Mouse (Mus musculus) MEL (cell line): ENCODE results near the gene Timm13. TPM values are rescaled to one million over a fixed set of nuclear protein-coding genes. Genes with fewer than 3 reads are reported as not detected.

ENCODE experiments used
- DNase-seq: peaks from one replicate; pipeline ENCODE4 v3.0.0; 2011; ENCODE audit warnings: low read depth, low spot score
- H3K27ac ChIP-seq: 2 replicates; pipeline ENCODE4 v1.5.1; 2012; ENCODE audit warnings: low read depth, mild to moderate bottlenecking, control low read depth, low read length, moderate library complexity; ENCODE audit not compliant: control insufficient read depth
- H3K27me3 ChIP-seq, 2 experiments: fragments of 150-350 bp in 1 of 2; sonication (generic) in 1 of 2; 2 replicates each; pipeline ENCODE4 v1.6.1; 2012; ENCODE audit warnings: low read length in 2 of 2, mild to moderate bottlenecking in 2 of 2, improper control_type of control experiment in 1 of 2, moderate library complexity in 1 of 2; ENCODE audit not compliant: insufficient read depth in 2 of 2, control insufficient read depth in 1 of 2
- H3K36me3 ChIP-seq, 2 experiments: 2 replicates each; pipeline ENCODE4 v1.6.1; 2012 to 2014; ENCODE audit warnings: low read length in 2 of 2, improper control_type of control experiment in 1 of 2, inconsistent platforms in 1 of 2, mild to moderate bottlenecking in 1 of 2; ENCODE audit not compliant: insufficient read depth in 2 of 2, control insufficient read depth in 1 of 2
- H3K4me1 ChIP-seq, 2 experiments: fragments of 150-350 bp in 1 of 2; sonication (generic) in 1 of 2; 2 replicates each; pipeline ENCODE4 v1.6.1; 2012; ENCODE audit warnings: low read length in 2 of 2, improper control_type of control experiment in 1 of 2, mild to moderate bottlenecking in 1 of 2; ENCODE audit not compliant: insufficient read depth in 2 of 2, control insufficient read depth in 1 of 2
- H3K4me3 ChIP-seq, 2 experiments: fragments of 150-350 bp in 1 of 2; sonication (generic) in 1 of 2; 2 replicates each; pipeline ENCODE4 v1.5.1; 2012; ENCODE audit warnings: low read depth in 2 of 2, low read length in 2 of 2, mild to moderate bottlenecking in 2 of 2, moderate library complexity in 2 of 2, control low read depth in 1 of 2, improper control_type of control experiment in 1 of 2; ENCODE audit not compliant: control insufficient read depth in 1 of 2, insufficient read depth in 1 of 2
- H3K79me2 ChIP-seq: 2 replicates; pipeline ENCODE4 v1.6.1; 2012; ENCODE audit warnings: mild to moderate bottlenecking, low read length, moderate library complexity; ENCODE audit not compliant: control insufficient read depth, poor library complexity, insufficient read depth
- H3K9ac ChIP-seq: 2 replicates; pipeline ENCODE4 v1.6.1; 2012; ENCODE audit warnings: low read depth, mild to moderate bottlenecking, control low read depth, low read length, moderate library complexity; ENCODE audit not compliant: control insufficient read depth, poor library complexity, severe bottlenecking
- H3K9me3 ChIP-seq: fragments of 150-350 bp; sonication (generic); replicated peaks from 2 replicates; pipeline ENCODE4 v1.6.1; 2012; ENCODE audit warnings: mild to moderate bottlenecking, low read length, improper control_type of control experiment, moderate library complexity; ENCODE audit not compliant: insufficient read depth
- CHD2 ChIP-seq: IDR thresholded peaks from 2 replicates; pipeline ENCODE4 v1.6.1; 2011; ENCODE audit warnings: low read length, improper control_type of control experiment
- E2F4 ChIP-seq: IDR thresholded peaks from 2 replicates; pipeline ENCODE4 v1.6.1; 2011; ENCODE audit warnings: low read depth, low read length, improper control_type of control experiment, borderline replicate concordance
- ELF1 ChIP-seq: IDR thresholded peaks from 2 replicates; pipeline ENCODE4 v1.6.1; 2014; ENCODE audit warnings: low read depth, mild to moderate bottlenecking, inconsistent platforms, low read length, improper control_type of control experiment, moderate library complexity
- EP300 ChIP-seq, 2 experiments: IDR thresholded peaks; 2 replicates each; pipeline ENCODE4 v1.6.1; 2011; ENCODE audit warnings: improper control_type of control experiment in 2 of 2, low read length in 2 of 2, low read depth in 1 of 2, mild to moderate bottlenecking in 1 of 2
- ETS1 ChIP-seq: IDR thresholded peaks from 2 replicates; pipeline ENCODE4 v1.6.1; 2012; ENCODE audit warnings: low read depth, mild to moderate bottlenecking, inconsistent platforms, low read length, improper control_type of control experiment, moderate library complexity
- JUND ChIP-seq: IDR thresholded peaks from 2 replicates; pipeline ENCODE4 v1.6.1; 2011; ENCODE audit warnings: low read depth, mild to moderate bottlenecking, improper control_type of control experiment, low read length
- MAX ChIP-seq: IDR thresholded peaks from 2 replicates; pipeline ENCODE4 v1.6.1; 2011; ENCODE audit warnings: low read length, improper control_type of control experiment
- MAZ ChIP-seq: IDR thresholded peaks from 2 replicates; pipeline ENCODE4 v1.6.1; 2012; ENCODE audit warnings: low read depth, mild to moderate bottlenecking, inconsistent platforms, low read length, improper control_type of control experiment
- MEF2A ChIP-seq: IDR thresholded peaks from 2 replicates; pipeline ENCODE4 v1.6.1; 2014; ENCODE audit warnings: low read depth, mild to moderate bottlenecking, inconsistent platforms, low read length, improper control_type of control experiment; ENCODE audit not compliant: poor library complexity, insufficient replicate concordance, severe bottlenecking; ENCODE audit errors: extremely low read depth
- MYB ChIP-seq: IDR thresholded peaks from 2 replicates; pipeline ENCODE4 v1.6.1; 2011; ENCODE audit warnings: mild to moderate bottlenecking, low read depth, low read length, improper control_type of control experiment
- NRF1 ChIP-seq: IDR thresholded peaks from 2 replicates; pipeline ENCODE4 v1.6.1; 2014; ENCODE audit warnings: low read depth, mild to moderate bottlenecking, inconsistent platforms, low read length, improper control_type of control experiment, moderate library complexity; ENCODE audit not compliant: poor library complexity, insufficient read depth, severe bottlenecking
- POLR2A ChIP-seq, 2 experiments: IDR thresholded peaks; 2 replicates each; pipeline ENCODE4 v1.6.1; 2011 to 2012; ENCODE audit warnings: low read length in 2 of 2, mild to moderate bottlenecking in 2 of 2, control low read depth in 1 of 2, improper control_type of control experiment in 1 of 2, low read depth in 1 of 2, moderate library complexity in 1 of 2; ENCODE audit not compliant: control insufficient read depth in 1 of 2, insufficient read depth in 1 of 2, poor library complexity in 1 of 2
- POLR2AphosphoS2 ChIP-seq: IDR thresholded peaks from 2 replicates; pipeline ENCODE4 v1.6.1; 2011; ENCODE audit warnings: low read length, improper control_type of control experiment
- RAD21 ChIP-seq: IDR thresholded peaks from 2 replicates; pipeline ENCODE4 v1.6.1; 2011; ENCODE audit warnings: mild to moderate bottlenecking, low read depth, low read length, improper control_type of control experiment
- SIN3A ChIP-seq: IDR thresholded peaks from 2 replicates; pipeline ENCODE4 v1.6.1; 2012; ENCODE audit warnings: low read length, improper control_type of control experiment, inconsistent platforms
- SMC3 ChIP-seq: IDR thresholded peaks from 2 replicates; pipeline ENCODE4 v1.6.1; 2011; ENCODE audit warnings: low read depth, low read length, improper control_type of control experiment
- TAL1 ChIP-seq: IDR thresholded peaks from 2 replicates; pipeline ENCODE4 v1.6.1; 2012; ENCODE audit warnings: mild to moderate bottlenecking, inconsistent platforms, low read length, moderate library complexity, mixed read lengths
- TCF12 ChIP-seq: IDR thresholded peaks from 2 replicates; pipeline ENCODE4 v1.6.1; 2014; ENCODE audit warnings: low read depth, mild to moderate bottlenecking, inconsistent platforms, low read length, improper control_type of control experiment, moderate library complexity
- UBTF ChIP-seq: IDR thresholded peaks from 2 replicates; pipeline ENCODE4 v1.6.1; 2012; ENCODE audit warnings: low read depth, mild to moderate bottlenecking, inconsistent platforms, low read length, improper control_type of control experiment, moderate library complexity, borderline replicate concordance; ENCODE audit not compliant: insufficient read depth
- USF2 ChIP-seq, 2 experiments: IDR thresholded peaks; 2 replicates each; pipeline ENCODE4 v1.6.1; 2011 to 2012; ENCODE audit warnings: improper control_type of control experiment in 2 of 2, low read length in 2 of 2, borderline replicate concordance in 1 of 2, inconsistent platforms in 1 of 2, low read depth in 1 of 2, mild to moderate bottlenecking in 1 of 2; ENCODE audit not compliant: insufficient read depth in 1 of 2
- ZC3H11A ChIP-seq: IDR thresholded peaks from 2 replicates; pipeline ENCODE4 v1.6.1; 2012; ENCODE audit warnings: low read depth, mild to moderate bottlenecking, inconsistent platforms, low read length, improper control_type of control experiment
- ZMIZ1 ChIP-seq: IDR thresholded peaks from 2 replicates; pipeline ENCODE4 v1.6.1; 2012; ENCODE audit warnings: low read depth, mild to moderate bottlenecking, inconsistent platforms, low read length, improper control_type of control experiment, moderate library complexity
- ZNF384 ChIP-seq: IDR thresholded peaks from 2 replicates; pipeline ENCODE4 v1.6.1; 2012; ENCODE audit warnings: low read depth, mild to moderate bottlenecking, inconsistent platforms, low read length, improper control_type of control experiment
- polyA plus RNA-seq, 2 experiments: library from polyadenylated mRNA; stranded (reverse) in 1 of 2; unstranded in 1 of 2; fragments of >175 nt in 1 of 2; fragments of >200 nt in 1 of 2; gene quantifications; 2 replicates each; pipeline versions ENCODE4 v1.2.1 to v1.2.4; 2012; ENCODE audit warnings: low replicate concordance in 2 of 2, low read depth in 1 of 2; ENCODE audit not compliant: insufficient read length in 2 of 2, insufficient read depth in 1 of 2, missing spikeins in 1 of 2
- total RNA-seq: library from RNA; depleted of rRNA; stranded (reverse); fragments of 300-350 nt; gene quantifications from 2 replicates; pipeline ENCODE4 v1.2.3, GENCODE M21; 2012

The Timm13 gene
- total and polyA plus RNA-seq, 3 experiments = 329 to 645 (median 349) TPM

GRCm38 (mm10) chr10:80895697-80896096, 5.1 kb downstream of the Timm13 start:
- no peaks in the 10 kb centered on the region for H3K27me3 ChIP-seq
- peaks cover 17% of the 10 kb centered on the region for H3K79me2 ChIP-seq
- H3K4me3 ChIP-seq = no peak overlapping the region
- H3K9ac ChIP-seq = no peak overlapping the region
- no peaks in the 10 kb centered on the region for H3K9me3 ChIP-seq
- H3K27ac ChIP-seq = no peak overlapping the region
- TF ChIP-seq CHD2 = no peak
- no peak for TF ChIP-seq JUND
- TF ChIP-seq MAX = no peak
- TF ChIP-seq ZMIZ1 = no peak
- no peak for TF ChIP-seq UBTF
- no peak for TF ChIP-seq SIN3A
- no peak for TF ChIP-seq ZNF384
- no peak for TF ChIP-seq NRF1
- TF ChIP-seq MYB = no peak
- TF ChIP-seq EP300 (IDR thresholded peaks at IDR 0.05; ENCODE audit: low read depth in 1 of 2, low read length in 2 of 2) = no peak
- TF ChIP-seq ELF1 = no peak
- TF ChIP-seq POLR2A (IDR thresholded peaks at IDR 0.05; ENCODE audit: control insufficient read depth in 1 of 2, insufficient read depth in 1 of 2, low read depth in 1 of 2, low read length in 2 of 2, poor library complexity in 1 of 2) = no peak
- no peak for TF ChIP-seq MEF2A
- TF ChIP-seq TAL1 = no peak
- no peak for TF ChIP-seq TCF12
- TF ChIP-seq USF2 (IDR thresholded peaks at IDR 0.05; ENCODE audit: borderline replicate concordance in 1 of 2, insufficient read depth in 1 of 2, low read depth in 1 of 2, low read length in 2 of 2) = no peak
- no peak for TF ChIP-seq RAD21
- TF ChIP-seq POLR2AphosphoS2 = no peak
- TF ChIP-seq MAZ = no peak
- no peak for TF ChIP-seq ETS1
- peaks cover 0 to 5% of the 10 kb centered on the region in 2 experiments; a peak in 2 of 4 replicates for H3K36me3 ChIP-seq
- DNase-seq = no peak
- H3K4me1 ChIP-seq = peaks cover 0 to 8% of the 10 kb centered on the region in 2 experiments; a peak in 2 of 4 replicates

GRCm38 (mm10) chr10:80895100-80895499, 5.7 kb downstream of the Timm13 start:
- Histone ChIP-seq H3K4me1 (peaks cover 0 to 8% of the 10 kb centered on the region in 2 experiments; a peak in 2 of 4 replicates), H3K36me3 (peaks cover 0 to 5% of the 10 kb centered on the region in 2 experiments; a peak in 2 of 4 replicates), H3K9me3 (no peaks in the 10 kb centered on the region), H3K79me2 (peaks cover 13% of the 10 kb centered on the region), H3K27ac (no peak overlapping the region), H3K4me3 (no peak overlapping the region), H3K9ac (no peak overlapping the region), H3K27me3 (no peaks in the 10 kb centered on the region)
- no peak for TF ChIP-seq ZC3H11A
- TF ChIP-seq E2F4 = no peak
- no peak for TF ChIP-seq SMC3
- TF ChIP-seq CHD2 = no peak
- DNase-seq = no peak
